Mouse (Mus musculus) hematopoietic stem cell, adult 5-6 weeks (primary cell): Measurements from ENCODE around the gene Eif2ak1. TPM values are rescaled to one million over a fixed set of nuclear protein-coding genes. Genes with fewer than 3 reads are reported as not detected.

Experiments used
- ATAC-seq, 2 experiments: fragments of 125-278 bp in 1 of 2; replicated peaks in 1 of 2; 2 replicates each; pipeline ENCODE4 v1.8.0; 2016 to 2017; ENCODE audit warnings: inconsistent platforms in 2 of 2, mild to moderate bottlenecking in 2 of 2, moderate number of reproducible peaks in 2 of 2, low read depth in 1 of 2, moderate TSS enrichment in 1 of 2; ENCODE audit not compliant: low FRiP score in 2 of 2, poor library complexity in 2 of 2, severe bottlenecking in 2 of 2, insufficient read depth in 1 of 2, low TSS enrichment in 1 of 2
- total RNA-seq: library from RNA; stranded (forward); fragments of 172-1452, 232-1000 nt; gene quantifications from 2 replicates; pipeline ENCODE4 v1.2.3, GENCODE M21; 2017

Eif2ak1 gene
- total RNA-seq, 1 experiment from 2014 or later = 34.7 TPM

- ATAC-seq = no peak
Observed at GRCm38 (mm10) chr5:143890741-143891140, 73.2 kb downstream of the Eif2ak1 start.

- no peak for ATAC-seq
Observed at GRCm38 (mm10) chr5:143892255-143892886, 74.8 kb downstream of the Eif2ak1 start.

GRCm38 (mm10) chr5:143893396-143893795 lies 75.8 kb downstream of the Eif2ak1 start:
- ATAC-seq = peak; percentile 98 to 99

GRCm38 (mm10) chr5:143897635-143898330 lies 80.2 kb downstream of the Eif2ak1 start, which contains the start of gene Ankrd61:
Gene Ankrd61 (minus strand): TSS chr5:143897685.
- ATAC-seq = no peak

GRCm38 (mm10) chr5:143902111-143902510 lies 84.5 kb downstream of the Eif2ak1 start:
- no peak for ATAC-seq

- ATAC-seq = no peak
Observed at GRCm38 (mm10) chr5:143903813-143904212, 86.2 kb downstream of the Eif2ak1 start.

GRCm38 (mm10) chr5:143906429-143906828 lies 88.8 kb downstream of the Eif2ak1 start:
- no peak for ATAC-seq

- ATAC-seq = no peak
Observed at GRCm38 (mm10) chr5:143908926-143909325, 91.3 kb downstream of the Eif2ak1 start.

GRCm38 (mm10) chr5:143909417-143910400 lies 92.1 kb downstream of the Eif2ak1 start, which contains the start of the genes Aimp2 and Pms2:
Gene Aimp2 (minus strand): TSS chr5:143909847.
Gene Pms2 (plus strand): TSS chr5:143909964.
- ATAC-seq = peak; percentile 97 to 100

GRCm38 (mm10) chr5:143916221-143916620 lies 98.6 kb downstream of the Eif2ak1 start:
- ATAC-seq = no peak

GRCm38 (mm10) chr5:143917418-143917817 lies 99.8 kb downstream of the Eif2ak1 start:
- peak; percentile 75; a peak in 3 of 4 replicates for ATAC-seq

GRCm38 (mm10) chr5:143918120-143918519 lies 100.5 kb downstream of the Eif2ak1 start:
- no peak for ATAC-seq

GRCm38 (mm10) chr5:143924781-143925452 lies 107.3 kb downstream of the Eif2ak1 start:
- ATAC-seq = no peak; a peak in 1 of 4 replicates

GRCm38 (mm10) chr5:143927875-143928274 lies 110.3 kb downstream of the Eif2ak1 start, which contains the start of gene Gm42421:
Gene Gm42421 (plus strand): TSS chr5:143928175.
- no peak for ATAC-seq

GRCm38 (mm10) chr5:143929291-143929690 lies 111.7 kb downstream of the Eif2ak1 start:
- ATAC-seq = no peak

GRCm38 (mm10) chr5:143930656-143931055 lies 113.1 kb downstream of the Eif2ak1 start:
- ATAC-seq = no peak
